Mouse (Mus musculus): ENCODE results near the gene 4931422A03Rik. TPM values are rescaled to one million over a fixed set of nuclear protein-coding genes. Genes with fewer than 3 reads are reported as not detected.

Gene 4931422A03Rik
- polyA plus RNA-seq, 1 experiment from 2014 or later = 1.9 TPM

DNA sequence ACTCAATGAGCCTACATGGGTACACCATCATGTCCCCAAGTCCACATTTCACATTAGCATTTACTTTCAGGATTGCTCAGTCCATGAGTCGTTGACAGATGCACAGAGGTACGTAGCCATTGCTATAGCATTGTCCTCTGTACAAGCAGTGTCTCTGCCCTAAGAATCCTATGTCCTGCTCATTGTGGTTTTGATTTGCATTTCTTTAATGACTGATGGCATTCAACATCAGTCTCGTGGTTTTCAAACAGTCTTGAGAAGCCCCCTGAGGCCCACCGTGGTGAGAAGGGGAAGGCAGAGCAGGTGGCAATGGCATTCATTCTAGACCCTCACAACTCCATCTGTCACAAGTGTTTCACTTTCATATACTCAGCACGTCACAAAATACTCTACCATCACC lies 110.8 kb downstream of the 4931422A03Rik start:
- Histone ChIP-seq H3K27ac (no peak overlapping the region), H3K4me1 (no peaks in the 10 kb centered on the region), H3K4me3 (no peak overlapping the region), H3K36me3 (no peaks in the 10 kb centered on the region), H3K9me3 (no peaks in the 10 kb centered on the region), H3K27me3 (ENCODE audit: insufficient read depth, poor library complexity, severe bottlenecking) (no peaks in the 10 kb centered on the region)
- 82% methylated on average over 5 of the region's 5 CpGs for WGBS
- DNase-seq (ENCODE audit: low spot score) = no peak

Other genes with a start within 250 kb of the 4931422A03Rik start
- gene Caprin1, start 230.7 kb downstream of the 4931422A03Rik start, polyA plus RNA-seq (2016; fragmentation: Nextera tagmentation; extraction: Ambion mirVana) = 325 and 347 TPM in 2 replicates
- 21.7 and 35.2 TPM in 2 replicates for gene Lmo2, start 70.4 kb downstream of the 4931422A03Rik start, polyA plus RNA-seq (2016; fragmentation: Nextera tagmentation; extraction: Ambion mirVana)
- 46.2 and 46.3 TPM in 2 replicates for gene Fbxo3, start 640 bp downstream of the 4931422A03Rik start, polyA plus RNA-seq (2016; fragmentation: Nextera tagmentation; extraction: Ambion mirVana)
- gene Gm10912, start 37.5 kb upstream of the 4931422A03Rik start, polyA plus RNA-seq (2016; fragmentation: Nextera tagmentation; extraction: Ambion mirVana) = not detected in 2 replicates
- gene Gm10799, start 40.2 kb upstream of the 4931422A03Rik start, polyA plus RNA-seq (2016; fragmentation: Nextera tagmentation; extraction: Ambion mirVana) = not detected in 2 replicates
- 4.3 and 8.4 TPM in 2 replicates for gene Cd59b, start 41.5 kb upstream of the 4931422A03Rik start, polyA plus RNA-seq (2016; fragmentation: Nextera tagmentation; extraction: Ambion mirVana)
- 70.8 and 82.0 TPM in 2 replicates for gene Cd59a, start 67.4 kb upstream of the 4931422A03Rik start, polyA plus RNA-seq (2016; fragmentation: Nextera tagmentation; extraction: Ambion mirVana)
- 0.55 and 0.71 TPM in 2 replicates for gene A930018P22Rik, start 94.4 kb upstream of the 4931422A03Rik start, polyA plus RNA-seq (2016; fragmentation: Nextera tagmentation; extraction: Ambion mirVana)

Measured in heart, embryonic 10.5 days (tissue).